Mouse (Mus musculus) liver, postnatal 0 days (tissue): ENCODE measurements around the gene Ppil2. TPM values are rescaled to one million over a fixed set of nuclear protein-coding genes. Genes with fewer than 3 reads are reported as not detected.
A peak's percentile ranks its signal among the peaks of the same experiment; 100 is the strongest.

Experiments used
- ATAC-seq: fragments of 200-750 bp; cut with Nextera tagmentation; 2 replicates; pipeline ENCODE4 v1.8.0; 2017; ENCODE audit warnings: mild to moderate bottlenecking, moderate library complexity
- DNase-seq: peaks from one replicate; pipeline ENCODE4 v3.0.0-alpha.2; 2016
- H3K27ac ChIP-seq: fragments of 300-500 bp; sonication (generic); 2 replicates; pipeline ENCODE4 v1.5.1; 2014; ENCODE audit warnings: antibody characterized with exemption, moderate library complexity, mild to moderate bottlenecking, low read depth
- H3K27me3 ChIP-seq: fragments of 300-500 bp; sonication (generic); 2 replicates; pipeline ENCODE4 v1.6.1; 2014; ENCODE audit warnings: low read length, control low read depth, mixed read lengths; ENCODE audit not compliant: insufficient read depth
- H3K36me3 ChIP-seq: fragments of 300-500 bp; sonication (generic); replicated peaks from 2 replicates; pipeline ENCODE4 v1.6.1; 2014; ENCODE audit warnings: mild to moderate bottlenecking, control low read depth, low read length, moderate library complexity, mixed read lengths; ENCODE audit not compliant: insufficient read depth
- H3K4me1 ChIP-seq: fragments of 300-500 bp; sonication (generic); 2 replicates; pipeline ENCODE4 v1.6.1; 2014; ENCODE audit warnings: antibody characterized with exemption, mild to moderate bottlenecking, control low read depth; ENCODE audit not compliant: insufficient read depth
- H3K4me2 ChIP-seq: fragments of 300-500 bp; sonication (generic); 2 replicates; pipeline ENCODE4 v1.6.1; 2014; ENCODE audit warnings: low read depth, mild to moderate bottlenecking, low read length, moderate library complexity, mixed read lengths
- H3K4me3 ChIP-seq: fragments of 300-500 bp; sonication (generic); 2 replicates; pipeline ENCODE4 v1.5.1; 2014; ENCODE audit warnings: low read depth, low read length
- H3K9ac ChIP-seq: fragments of 300-500 bp; sonication (generic); replicated peaks from 2 replicates; pipeline ENCODE4 v1.6.1; 2014; ENCODE audit warnings: mild to moderate bottlenecking, moderate library complexity
- H3K9me3 ChIP-seq: fragments of 300-500 bp; sonication (generic); 2 replicates; pipeline ENCODE4 v1.6.1; 2016; ENCODE audit warnings: mild to moderate bottlenecking, control low read depth, low read length, mixed read lengths
- CTCF ChIP-seq: sonication (generic); IDR thresholded peaks from 2 replicates; pipeline ENCODE4 v1.5.1; 2016; ENCODE audit warnings: antibody characterized with exemption, low read depth
- EP300 ChIP-seq: IDR thresholded peaks from 2 replicates; pipeline ENCODE4 v1.6.1; 2016; ENCODE audit warnings: antibody characterized with exemption, low read depth, mild to moderate bottlenecking
- whole genome bisulfite sequencing: fragments of 180-500 bp; shearing (Covaris S2); extraction: QIAGEN DNeasy Blood & Tissue Kit; methylation state at CpG from one replicate; pipeline ENCODE4 v1.1.7; 2014; ENCODE audit not compliant: insufficient replicate concordance; 5-methylcytosine and 5-hydroxymethylcytosine counted together
- polyA plus RNA-seq: library from polyadenylated mRNA; unstranded; fragments of >200 nt; fragmentation: Nextera tagmentation; extraction: Ambion mirVana; gene quantifications from 2 replicates; pipeline ENCODE4 v1.2.1, GENCODE M21; 2015

The Ppil2 gene
- polyA plus RNA-seq, 1 experiment from 2014 or later, result 32.6 TPM

- Histone ChIP-seq H3K27me3 (no peaks in the 10 kb centered on the region), H3K27ac (no peak overlapping the region), H3K4me2 (no peak overlapping the region), H3K36me3 (no peaks in the 10 kb centered on the region), H3K4me1 (no peaks in the 10 kb centered on the region), H3K4me3 (no peak overlapping the region), H3K9me3 (no peaks in the 10 kb centered on the region), H3K9ac (no peak overlapping the region)
- 80% methylated on average over 5 of the region's 5 CpGs for WGBS
- DNase-seq (no peak), ATAC-seq (no peak)
- TF ChIP-seq EP300 (no peak), CTCF (no peak)
Observed at GRCm38 (mm10) chr16:17117309-17117799, 6.3 kb upstream of the Ppil2 start.

- H3K27ac ChIP-seq, result no peak overlapping the region
- H3K9ac ChIP-seq, result no peak overlapping the region
- no peaks in the 10 kb centered on the region for H3K27me3 ChIP-seq
- TF ChIP-seq CTCF (no peak), EP300 (no peak)
- H3K4me2 ChIP-seq, result no peak overlapping the region
- H3K4me1 ChIP-seq, result peaks cover 1% of the 10 kb centered on the region; the same call in 1 of the 2 replicates
- peaks cover 59% of the 10 kb centered on the region for H3K36me3 ChIP-seq
- no peak overlapping the region for H3K4me3 ChIP-seq
- WGBS, result 76% methylated on average over 4 of the region's 4 CpGs
- ATAC-seq (no peak), DNase-seq (no peak)
- H3K9me3 ChIP-seq, result no peaks in the 10 kb centered on the region
Observed at GRCm38 (mm10) chr16:17104600-17104999, 6.5 kb downstream of the Ppil2 start.

- no peak for DNase-seq
- Histone ChIP-seq H3K27ac (no peak overlapping the region), H3K4me1 (no peaks in the 10 kb centered on the region), H3K9me3 (no peaks in the 10 kb centered on the region), H3K4me3 (no peak overlapping the region), H3K36me3 (peaks cover 62% of the 10 kb centered on the region), H3K4me2 (no peak overlapping the region), H3K27me3 (no peaks in the 10 kb centered on the region), H3K9ac (no peak overlapping the region)
- 81% methylated on average over 7 of the region's 7 CpGs for WGBS
- TF ChIP-seq CTCF (no peak), EP300 (no peak)
- no peak for ATAC-seq
Observed at GRCm38 (mm10) chr16:17102630-17103220, 8.3 kb downstream of the Ppil2 start.

GRCm38 (mm10) chr16:17096938-17097337 lies 14.1 kb downstream of the Ppil2 start:
- Histone ChIP-seq H3K4me1 (no peaks in the 10 kb centered on the region), H3K9ac (no peak overlapping the region), H3K9me3 (no peaks in the 10 kb centered on the region), H3K4me3 (no peak overlapping the region), H3K4me2 (no peak overlapping the region), H3K27me3 (no peaks in the 10 kb centered on the region), H3K36me3 (peaks cover 80% of the 10 kb centered on the region), H3K27ac (no peak overlapping the region)
- WGBS, result 76% methylated on average over 3 of the region's 3 CpGs
- DNase-seq, result no peak
- no peak for TF ChIP-seq CTCF
- TF ChIP-seq EP300, result no peak
- no peak for ATAC-seq

GRCm38 (mm10) chr16:17088346-17088745 lies 22.7 kb downstream of the Ppil2 start:
- TF ChIP-seq CTCF, result peak; percentile 16; the same call in 1 of the 2 replicates
- no peak for TF ChIP-seq EP300
- peaks cover 84% of the 10 kb centered on the region for H3K36me3 ChIP-seq

GRCm38 (mm10) chr16:17086669-17087193 lies 24.3 kb downstream of the Ppil2 start:
- H3K4me1 ChIP-seq, result no peaks in the 10 kb centered on the region
- no peak overlapping the region for H3K4me2 ChIP-seq
- H3K27me3 ChIP-seq, result no peaks in the 10 kb centered on the region
- no peak overlapping the region for H3K9ac ChIP-seq
- ATAC-seq (no peak), DNase-seq (no peak)
- 87% methylated on average over 13 of the region's 13 CpGs for WGBS
- H3K9me3 ChIP-seq, result no peaks in the 10 kb centered on the region
- no peak for TF ChIP-seq CTCF
- no peak for TF ChIP-seq EP300
- no peak overlapping the region for H3K4me3 ChIP-seq
- peaks cover 75% of the 10 kb centered on the region for H3K36me3 ChIP-seq
- H3K27ac ChIP-seq, result no peak overlapping the region

More at GRCm38 (mm10) chr16:17088346-17088745, 22.7 kb downstream of the Ppil2 start:
- Histone ChIP-seq H3K4me1 (no peaks in the 10 kb centered on the region), H3K9me3 (no peaks in the 10 kb centered on the region), H3K9ac (no peak overlapping the region), H3K4me3 (no peak overlapping the region), H3K27ac (no peak overlapping the region), H3K4me2 (no peak overlapping the region), H3K27me3 (no peaks in the 10 kb centered on the region)
- no peak for ATAC-seq
- no peak for DNase-seq
- WGBS, result 79% methylated on average over 3 of the region's 3 CpGs
